In the genomic region with DNA sequence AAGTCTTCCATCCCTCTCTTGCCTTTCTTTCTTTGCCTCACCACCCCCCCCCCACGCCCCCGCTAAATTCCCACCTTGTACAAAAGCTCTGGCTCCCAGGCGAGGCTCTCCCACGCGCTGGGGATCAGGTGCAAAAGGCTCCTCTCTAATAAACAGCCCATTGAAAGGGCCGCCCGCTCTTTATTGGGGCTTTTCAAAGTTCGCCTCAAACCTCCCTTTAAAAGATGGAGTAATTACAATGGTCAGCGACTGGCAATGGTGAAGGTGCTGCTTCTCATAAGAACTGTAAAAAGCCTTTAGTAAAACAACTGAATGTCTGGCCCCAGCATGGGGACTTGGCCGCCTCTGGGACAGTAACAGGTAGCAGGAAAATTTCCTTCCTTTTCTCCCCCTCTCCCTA, we compare ENCODE assay signal across 13 mouse cellular contexts. TPM values are rescaled to one million over a fixed set of nuclear protein-coding genes. Genes with fewer than 3 reads are reported as not detected.
DNase-seq lines count a peak whose midpoint lies in the region; ATAC-seq and TF ChIP-seq lines count a peak whose summit lies in the region.
"Had no signal": no experiment of that assay in that cellular context is flagged by ENCODE, and none has a peak within 500 bp of the region (broad histone marks: within the 10 kb centered on the region; RNA-seq: fewer than 3 reads in every experiment).

No protein-coding gene starts in this region.

- peak overlapping the region; percentile 80 for H3K27ac ChIP-seq in left cerebral cortex, adult 2 months
- H3K27ac ChIP-seq in embryonic facial prominence, embryonic 12.5 days = no peak overlapping the region
- no peak overlapping the region for H3K27ac ChIP-seq in hindbrain, embryonic 16.5 days (ENCODE audit: low read depth, low read length)
- H3K27ac ChIP-seq: heart, embryonic 13.5 days; kidney, postnatal 0 days; limb, embryonic 15.5 days had no signal

- no peaks in the 10 kb centered on the region for H3K36me3 ChIP-seq in embryonic facial prominence, embryonic 12.5 days
- no peaks in the 10 kb centered on the region for H3K36me3 ChIP-seq in hindbrain, embryonic 16.5 days (ENCODE audit: control insufficient read depth, insufficient read depth, low read length)
- H3K36me3 ChIP-seq: heart, embryonic 13.5 days; limb, embryonic 15.5 days had no signal

- DNase-seq in left cerebral cortex, adult 2 months (ENCODE audit: extremely low spot score in 1 of 2, low spot score in 2 of 2) = peak in 1 of 2 experiments; percentile 29
- no peak for DNase-seq in left cerebral cortex, postnatal 10 days (ENCODE audit: extremely low spot score in 1 of 2, low spot score in 2 of 2)
- DNase-seq in right cerebral cortex, adult 2 months (ENCODE audit: low spot score in 2 of 2) = peak; percentile 24 to 48
- no peak for DNase-seq in kidney, postnatal 36 days
- no peak for DNase-seq in spleen, postnatal 36 days (ENCODE audit: low spot score in 2 of 2)
- no peak for DNase-seq in lung, postnatal 25 days (ENCODE audit: low spot score)

- 4% methylated on average over 10 of the region's 10 CpGs for WGBS in embryonic facial prominence, embryonic 12.5 days
- 2% methylated on average over 10 of the region's 10 CpGs for WGBS in hindbrain, embryonic 16.5 days

- no peaks in the 10 kb centered on the region for H3K9me3 ChIP-seq in embryonic facial prominence, embryonic 12.5 days
- no peaks in the 10 kb centered on the region for H3K9me3 ChIP-seq in hindbrain, embryonic 16.5 days (ENCODE audit: control insufficient read depth, low read length)
- H3K9me3 ChIP-seq: heart, embryonic 13.5 days; limb, embryonic 15.5 days had no signal

- peak overlapping the region; percentile 45 for H3K4me3 ChIP-seq in left cerebral cortex, adult 2 months
- H3K4me3 ChIP-seq in embryonic facial prominence, embryonic 12.5 days = peak overlapping the region; percentile 36; the same call in 1 of the 2 replicates
- peak overlapping the region; percentile 50 for H3K4me3 ChIP-seq in hindbrain, embryonic 16.5 days (ENCODE audit: low read length)
- H3K4me3 ChIP-seq: limb, embryonic 15.5 days had no signal

- peaks cover 75% of the 10 kb centered on the region for H3K27me3 ChIP-seq in embryonic facial prominence, embryonic 12.5 days
- peaks cover 10% of the 10 kb centered on the region for H3K27me3 ChIP-seq in hindbrain, embryonic 16.5 days (replicated peaks; ENCODE audit: control insufficient read depth, insufficient read depth, low read length)

- intact Hi-C loops in left cerebral cortex, adult 2 months (cut with DNase I) = loop anchor here (2.0 to 5.0 kb wide), 3 partner anchors 98 to 587 kb away; partner anchors contain the start of genes Itprid2 and Ube2e3
- intact Hi-C loops in left cerebral cortex, postnatal 10 days (cut with DNase I) = loop anchor here (2.0 kb wide), 1 partner anchor 583 kb away; no protein-coding TSS in a partner anchor

- no peak for TF ChIP-seq CTCF in left cerebral cortex, adult 2 months (IDR thresholded peaks at IDR 0.05)

- no peak overlapping the region for H3K4me2 ChIP-seq in embryonic facial prominence, embryonic 12.5 days (replicated peaks)
- peak overlapping the region; percentile 85 for H3K4me2 ChIP-seq in hindbrain, embryonic 16.5 days (ENCODE audit: low read length)

- ATAC-seq in embryonic facial prominence, embryonic 12.5 days (ENCODE audit: insufficient number of reproducible peaks, insufficient read depth, low FRiP score, low TSS enrichment) = no peak
- no peak for ATAC-seq in hindbrain, embryonic 16.5 days

- 0 out of 2 replicates have a peak overlapping the region, but pooled peaks have one; percentile 15 for H3K9ac ChIP-seq in embryonic facial prominence, embryonic 12.5 days
- H3K9ac ChIP-seq in hindbrain, embryonic 16.5 days (ENCODE audit: low read depth, low read length) = peak overlapping the region; percentile 36
- H3K9ac ChIP-seq: heart, embryonic 13.5 days; limb, embryonic 15.5 days had no signal

- H3K4me1 ChIP-seq in embryonic facial prominence, embryonic 12.5 days = 0 out of 2 replicates have a peak, but pooled peaks cover 6% of the 10 kb centered on the region
- peaks cover 16% of the 10 kb centered on the region for H3K4me1 ChIP-seq in hindbrain, embryonic 16.5 days (ENCODE audit: control insufficient read depth, insufficient read depth, low read depth, low read length)

RNA-seq across cellular contexts. Expression of gene Neurod1, which starts 0.9 kb away (rescaled TPM):
- total RNA-seq in left cerebral cortex, adult 2 months (2021) = 10 to 100 TPM; 16.7 to 17.3 TPM
- 10 to 100 TPM; 20.2 to 20.8 TPM for total RNA-seq in left cerebral cortex, postnatal 10 days (2021)
- 17.3 and 19.1 TPM in 2 replicates for polyA plus RNA-seq in embryonic facial prominence, embryonic 12.5 days (2016; fragmentation: Nextera tagmentation; extraction: Ambion mirVana)
- 42.8 and 49.2 TPM in 2 replicates for polyA plus RNA-seq in hindbrain, embryonic 16.5 days (2015; fragmentation: Nextera tagmentation; extraction: Ambion mirVana)
- total RNA-seq: megakaryocyte progenitor cell, adult 5-6 weeks had no signal
- polyA plus RNA-seq: heart, embryonic 13.5 days; kidney, postnatal 0 days; limb, embryonic 15.5 days; testis, adult 2 months had no signal

RNA-seq across cellular contexts. Expression of gene Cerkl, which starts 0.9 kb away (rescaled TPM):
- 1 to 10 TPM; 5.6 to 6.3 TPM for total RNA-seq in left cerebral cortex, adult 2 months (2021)
- 1 to 10 TPM; 1.7 to 3.1 TPM for total RNA-seq in left cerebral cortex, postnatal 10 days (2021)
- polyA plus RNA-seq in embryonic facial prominence, embryonic 12.5 days (2016; fragmentation: Nextera tagmentation; extraction: Ambion mirVana) = 2.0 and 2.3 TPM in 2 replicates
- 2.1 and 2.6 TPM in 2 replicates for polyA plus RNA-seq in hindbrain, embryonic 16.5 days (2015; fragmentation: Nextera tagmentation; extraction: Ambion mirVana)

Comparison
In these comparisons a context has a peak if more than half of its experiments do, and no peak if none do; other contexts are left out.
1. DNase-seq: peak in right cerebral cortex, adult 2 months (2 of 2); none in left cerebral cortex, postnatal 10 days (0 of 2), kidney, postnatal 36 days (0 of 2), spleen, postnatal 36 days (0 of 2) and lung, postnatal 25 days (single experiment).
2. Peak in every context shown above with its lines, with median percentiles within 50 percentile points of each other: H3K4me3 ChIP-seq.